Comparison of ENCODE assay signal across 8 mouse cellular contexts in the genomic region with DNA sequence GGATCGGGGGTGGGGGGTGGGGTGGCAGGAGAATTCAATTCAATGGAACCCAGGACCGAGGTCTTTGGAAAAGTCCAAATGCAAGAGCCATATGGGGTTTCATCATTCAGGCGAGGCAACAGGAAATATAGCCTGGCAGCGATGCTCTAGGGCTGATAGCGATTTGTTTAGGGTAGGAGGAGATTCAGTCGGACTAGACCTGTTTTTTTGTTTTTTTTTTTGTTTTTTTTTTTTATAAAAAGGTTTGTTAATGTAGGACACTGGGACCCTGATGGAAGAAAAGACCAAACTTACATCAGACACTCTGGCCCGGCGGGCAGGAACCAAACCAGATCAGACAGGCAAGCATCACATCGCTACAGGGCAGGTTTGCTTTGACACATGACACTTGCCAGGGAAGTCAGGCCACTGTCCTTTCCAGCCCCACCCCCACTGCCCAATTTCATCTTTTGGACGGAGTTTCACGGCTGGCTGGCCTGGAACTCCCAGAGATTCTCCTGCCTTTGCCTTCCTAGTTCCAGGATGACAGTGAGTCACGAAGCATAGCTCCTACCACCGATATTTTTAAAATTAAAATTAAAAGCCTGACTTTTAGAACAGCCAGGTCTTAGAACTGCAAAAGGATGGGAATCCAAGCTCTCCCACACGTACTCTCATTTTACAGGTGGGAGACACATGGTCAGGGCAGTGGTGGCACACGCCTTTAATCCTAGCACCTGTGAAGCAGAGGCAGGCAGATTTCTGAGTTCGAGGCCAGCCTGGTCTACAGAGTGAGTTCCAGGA. TPM values are rescaled to one million over a fixed set of nuclear protein-coding genes. Genes with fewer than 3 reads are reported as not detected.
DNase-seq lines count a peak whose midpoint lies in the region; ATAC-seq and TF ChIP-seq lines count a peak whose summit lies in the region.

No protein-coding gene starts in this region.

- peak overlapping the region; percentile 84 for H3K4me2 ChIP-seq in embryonic facial prominence, embryonic 11.5 days (ENCODE audit: low read depth, low read length)
- H3K4me2 ChIP-seq in hindbrain, embryonic 16.5 days (ENCODE audit: low read length) = peak overlapping the region; percentile 81

- TF ChIP-seq CTCF in E14TG2a.4 (conservative IDR thresholded peaks at IDR 0.05; ENCODE audit: low read length) = no peak

- H3K9ac ChIP-seq in embryonic facial prominence, embryonic 11.5 days (replicated peaks; ENCODE audit: low read length) = peak overlapping the region; percentile 75
- peak overlapping the region; percentile 77 for H3K9ac ChIP-seq in hindbrain, embryonic 16.5 days (ENCODE audit: low read depth, low read length)

- H3K4me1 ChIP-seq in E14TG2a.4 (replicated peaks; ENCODE audit: low read depth, low read length) = peaks cover 82% of the 10 kb centered on the region
- peaks cover 9% of the 10 kb centered on the region for H3K4me1 ChIP-seq in embryonic facial prominence, embryonic 11.5 days (ENCODE audit: control insufficient read depth, insufficient read depth, low read length)
- peaks cover 16% of the 10 kb centered on the region for H3K4me1 ChIP-seq in hindbrain, embryonic 16.5 days (ENCODE audit: control insufficient read depth, insufficient read depth, low read depth, low read length)

- H3K27ac ChIP-seq in embryonic facial prominence, embryonic 11.5 days (replicated peaks; ENCODE audit: low read depth, low read length) = peak overlapping the region; percentile 87
- H3K27ac ChIP-seq in hindbrain, embryonic 16.5 days (ENCODE audit: low read depth, low read length) = peak overlapping the region; percentile 96

- peaks cover 21% of the 10 kb centered on the region for H3K36me3 ChIP-seq in E14TG2a.4 (ENCODE audit: insufficient read depth, low read length)
- no peaks in the 10 kb centered on the region for H3K36me3 ChIP-seq in embryonic facial prominence, embryonic 11.5 days (replicated peaks; ENCODE audit: control insufficient read depth, insufficient read depth, low read depth, low read length)
- no peaks in the 10 kb centered on the region for H3K36me3 ChIP-seq in hindbrain, embryonic 16.5 days (ENCODE audit: control insufficient read depth, insufficient read depth, low read length)

- peak; percentile 35 for DNase-seq in adrenal gland, adult 2 months
- DNase-seq in adrenal gland, adult 8-10 months = no peak
- DNase-seq in embryonic facial prominence, embryonic 11.5 days (ENCODE audit: low spot score) = peak; percentile 53
- DNase-seq in lung, postnatal 14 days = peak; percentile 46
- no peak for DNase-seq in gastrocnemius, postnatal 10 days

- peak overlapping the region; percentile 97 for H3K4me3 ChIP-seq in E14TG2a.4 (replicated peaks; ENCODE audit: low read length)
- H3K4me3 ChIP-seq in embryonic facial prominence, embryonic 11.5 days (ENCODE audit: low read depth, low read length) = peak overlapping the region; percentile 94
- peak overlapping the region; percentile 85 for H3K4me3 ChIP-seq in hindbrain, embryonic 16.5 days (ENCODE audit: low read length)

- ATAC-seq in embryonic facial prominence, embryonic 11.5 days (replicated peaks; ENCODE audit: insufficient number of reproducible peaks, low FRiP score, low TSS enrichment, low read depth) = no peak
- no peak for ATAC-seq in hindbrain, embryonic 16.5 days
- no peak for ATAC-seq in activated CD4-positive, CD25-positive, alpha-beta regulatory T cell, adult 4 months

- 14% methylated on average over 16 of the region's 16 CpGs for WGBS in embryonic facial prominence, embryonic 11.5 days
- 22% methylated on average over 16 of the region's 16 CpGs for WGBS in hindbrain, embryonic 16.5 days

- H3K9me3 ChIP-seq in E14TG2a.4 (ENCODE audit: low read length) = no peaks in the 10 kb centered on the region
- no peaks in the 10 kb centered on the region for H3K9me3 ChIP-seq in embryonic facial prominence, embryonic 11.5 days (replicated peaks; ENCODE audit: control insufficient read depth, low read length)
- no peaks in the 10 kb centered on the region for H3K9me3 ChIP-seq in hindbrain, embryonic 16.5 days (ENCODE audit: control insufficient read depth, low read length)

- H3K27me3 ChIP-seq in E14TG2a.4 (ENCODE audit: insufficient read depth, low read length) = peaks cover 84% of the 10 kb centered on the region
- H3K27me3 ChIP-seq in embryonic facial prominence, embryonic 11.5 days (ENCODE audit: control insufficient read depth, insufficient read depth, low read length) = no peaks in the 10 kb centered on the region
- H3K27me3 ChIP-seq in hindbrain, embryonic 16.5 days (replicated peaks; ENCODE audit: control insufficient read depth, insufficient read depth, low read length) = no peaks in the 10 kb centered on the region

RNA-seq across cellular contexts. Expression of gene Ddit4, which starts 1.3 kb away (rescaled TPM):
- total RNA-seq in adrenal gland, adult 2 months (2021) = 10 to 100 TPM; 53.1 to 56.1 TPM
- polyA plus RNA-seq in adrenal gland, adult 2 months (2012; rRNA removed) = 151 and 157 TPM in 2 replicates
- 10 to 100 TPM; 27.9 to 91.5 (median 34.7) TPM for total RNA-seq in adrenal gland, adult 8-10 months (2022)
- 6.3 and 6.9 TPM in 2 replicates for polyA plus RNA-seq in embryonic facial prominence, embryonic 11.5 days (2014; fragmentation: Nextera tagmentation; extraction: Ambion mirVana)
- 75.3 and 97.1 TPM in 2 replicates for polyA plus RNA-seq in hindbrain, embryonic 16.5 days (2015; fragmentation: Nextera tagmentation; extraction: Ambion mirVana)
- polyA plus RNA-seq in activated CD4-positive, CD25-positive, alpha-beta regulatory T cell, adult 4 months (2017; shearing (Covaris generic)) = 10 to 100 TPM; 17.5 to 31.2 TPM
- total RNA-seq in gastrocnemius, postnatal 10 days (2021) = 10 to 100 TPM; 14.2 to 39.1 TPM

RNA-seq across cellular contexts. Expression of gene Ascc1, which starts 49.6 kb away (rescaled TPM):
- 10 to 100 TPM; 24.8 to 32.0 TPM for total RNA-seq in adrenal gland, adult 2 months (2021)
- polyA plus RNA-seq in adrenal gland, adult 2 months (2012; rRNA removed) = 17.7 and 23.8 TPM in 2 replicates
- 10 to 100 TPM; 32.6 to 37.8 (median 35.5) TPM for total RNA-seq in adrenal gland, adult 8-10 months (2022)
- polyA plus RNA-seq in embryonic facial prominence, embryonic 11.5 days (2014; fragmentation: Nextera tagmentation; extraction: Ambion mirVana) = 43.9 and 48.7 TPM in 2 replicates
- polyA plus RNA-seq in hindbrain, embryonic 16.5 days (2015; fragmentation: Nextera tagmentation; extraction: Ambion mirVana) = 47.7 and 48.3 TPM in 2 replicates
- 10 to 100 TPM; 49.6 to 50.2 TPM for polyA plus RNA-seq in activated CD4-positive, CD25-positive, alpha-beta regulatory T cell, adult 4 months (2017; shearing (Covaris generic))
- 10 to 100 TPM; 12.4 to 13.5 TPM for total RNA-seq in gastrocnemius, postnatal 10 days (2021)

RNA-seq across cellular contexts. Expression of gene Anapc16, which starts 50.0 kb away (rescaled TPM):
- total RNA-seq in adrenal gland, adult 2 months (2021) = 10 to 100 TPM; 60.4 to 66.3 TPM
- polyA plus RNA-seq in adrenal gland, adult 2 months (2012; rRNA removed) = 33.4 and 40.8 TPM in 2 replicates
- 10 to 100 TPM; 73.6 to 95.8 (median 81.1) TPM for total RNA-seq in adrenal gland, adult 8-10 months (2022)
- polyA plus RNA-seq in embryonic facial prominence, embryonic 11.5 days (2014; fragmentation: Nextera tagmentation; extraction: Ambion mirVana) = 88.7 and 93.8 TPM in 2 replicates
- 101 and 116 TPM in 2 replicates for polyA plus RNA-seq in hindbrain, embryonic 16.5 days (2015; fragmentation: Nextera tagmentation; extraction: Ambion mirVana)
- polyA plus RNA-seq in activated CD4-positive, CD25-positive, alpha-beta regulatory T cell, adult 4 months (2017; shearing (Covaris generic)) = 100 to 1,000 TPM in 1 of 2 experiments, 10 to 100 TPM in 1; 89.7 to 110 TPM
- 10 to 100 TPM; 39.7 to 40.1 TPM for total RNA-seq in gastrocnemius, postnatal 10 days (2021)

Comparison
In these comparisons a context has a peak if more than half of its experiments do, and no peak if none do; other contexts are left out.
1. DNase-seq: peak in adrenal gland, adult 2 months (single experiment), embryonic facial prominence, embryonic 11.5 days (single experiment) and lung, postnatal 14 days (single experiment); none in adrenal gland, adult 8-10 months (single experiment) and gastrocnemius, postnatal 10 days (single experiment).
2. Peak in every context shown above with its lines, with median percentiles within 50 percentile points of each other: H3K4me3 ChIP-seq.